Mouse (Mus musculus): ENCODE measurements around the gene Espn.

DNA sequence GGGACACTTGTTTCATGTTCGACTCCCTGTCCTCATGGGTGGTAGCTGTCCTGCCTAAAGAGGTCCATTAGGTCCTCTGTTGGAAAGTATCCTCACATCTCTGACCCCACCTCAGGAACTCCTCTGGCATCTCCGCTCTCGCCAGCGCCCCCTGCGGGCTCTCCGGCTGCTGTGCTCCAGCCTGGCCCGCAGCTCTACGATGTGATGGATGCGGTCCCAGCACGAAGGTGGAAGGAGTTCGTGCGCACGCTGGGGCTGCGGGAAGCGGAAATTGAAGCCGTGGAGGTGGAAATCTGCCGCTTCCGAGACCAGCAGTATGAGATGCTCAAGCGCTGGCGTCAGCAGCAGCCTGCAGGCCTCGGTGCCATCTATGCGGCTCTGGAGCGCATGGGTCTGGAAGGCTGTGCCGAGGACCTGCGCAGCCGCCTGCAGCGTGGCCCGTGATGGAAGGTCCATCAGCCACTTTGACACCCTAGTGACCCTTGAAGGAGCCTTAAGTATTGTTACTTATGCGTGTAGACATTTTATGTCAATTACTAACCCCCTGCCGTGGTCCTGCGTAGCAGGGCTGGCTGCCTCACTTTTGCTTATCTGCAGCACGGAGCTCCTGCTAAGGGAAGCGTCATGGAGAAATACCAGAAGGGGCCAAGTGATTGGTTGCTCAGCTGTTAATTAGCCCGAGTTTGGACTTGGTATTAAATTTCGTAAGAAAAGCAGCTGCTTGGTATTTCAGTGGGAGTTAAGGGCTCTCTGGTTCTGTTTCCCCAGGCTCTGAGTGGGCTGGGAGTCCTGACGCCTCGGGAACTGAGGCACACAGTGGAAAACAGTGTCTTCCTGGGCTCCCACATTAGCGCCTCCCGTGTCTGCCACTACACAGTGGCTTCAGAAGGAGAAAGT lies 32.5 kb downstream of the Espn start:
- TF ChIP-seq CHD2 (IDR thresholded peaks at IDR 0.05; ENCODE audit: low read depth, low read length), result no peak
- TF ChIP-seq MAFK (IDR thresholded peaks at IDR 0.05; ENCODE audit: insufficient read depth, low read depth, low read length), result no peak
- no peak for TF ChIP-seq ZNF384 (IDR thresholded peaks at IDR 0.05; ENCODE audit: low read depth, low read length)
- TF ChIP-seq HCFC1 (IDR thresholded peaks at IDR 0.05; ENCODE audit: borderline replicate concordance, insufficient read depth, low read length), result no peak
- peak; percentile 3; the same call in 1 of the 2 replicates for TF ChIP-seq ZC3H11A (IDR thresholded peaks at IDR 0.05; ENCODE audit: borderline replicate concordance, low read depth, low read length)
